Mouse (Mus musculus) MEL (cell line): ENCODE measurements around the gene Gtpbp8. TPM values are rescaled to one million over a fixed set of nuclear protein-coding genes. Genes with fewer than 3 reads are reported as not detected.

Source experiments
- DNase-seq: peaks from one replicate; pipeline ENCODE4 v3.0.0; 2011; ENCODE audit warnings: low read depth, low spot score
- H3K27ac ChIP-seq: 2 replicates; pipeline ENCODE4 v1.5.1; 2012; ENCODE audit warnings: low read depth, mild to moderate bottlenecking, control low read depth, low read length, moderate library complexity; ENCODE audit not compliant: control insufficient read depth
- H3K27me3 ChIP-seq, 2 experiments: fragments of 150-350 bp in 1 of 2; sonication (generic) in 1 of 2; 2 replicates each; pipeline ENCODE4 v1.6.1; 2012; ENCODE audit warnings: low read length in 2 of 2, mild to moderate bottlenecking in 2 of 2, improper control_type of control experiment in 1 of 2, moderate library complexity in 1 of 2; ENCODE audit not compliant: insufficient read depth in 2 of 2, control insufficient read depth in 1 of 2
- H3K36me3 ChIP-seq, 2 experiments: 2 replicates each; pipeline ENCODE4 v1.6.1; 2012 to 2014; ENCODE audit warnings: low read length in 2 of 2, improper control_type of control experiment in 1 of 2, inconsistent platforms in 1 of 2, mild to moderate bottlenecking in 1 of 2; ENCODE audit not compliant: insufficient read depth in 2 of 2, control insufficient read depth in 1 of 2
- H3K4me1 ChIP-seq, 2 experiments: fragments of 150-350 bp in 1 of 2; sonication (generic) in 1 of 2; 2 replicates each; pipeline ENCODE4 v1.6.1; 2012; ENCODE audit warnings: low read length in 2 of 2, improper control_type of control experiment in 1 of 2, mild to moderate bottlenecking in 1 of 2; ENCODE audit not compliant: insufficient read depth in 2 of 2, control insufficient read depth in 1 of 2
- H3K4me3 ChIP-seq, 2 experiments: fragments of 150-350 bp in 1 of 2; sonication (generic) in 1 of 2; 2 replicates each; pipeline ENCODE4 v1.5.1; 2012; ENCODE audit warnings: low read depth in 2 of 2, low read length in 2 of 2, mild to moderate bottlenecking in 2 of 2, moderate library complexity in 2 of 2, control low read depth in 1 of 2, improper control_type of control experiment in 1 of 2; ENCODE audit not compliant: control insufficient read depth in 1 of 2, insufficient read depth in 1 of 2
- H3K79me2 ChIP-seq: 2 replicates; pipeline ENCODE4 v1.6.1; 2012; ENCODE audit warnings: mild to moderate bottlenecking, low read length, moderate library complexity; ENCODE audit not compliant: control insufficient read depth, poor library complexity, insufficient read depth
- H3K9ac ChIP-seq: 2 replicates; pipeline ENCODE4 v1.6.1; 2012; ENCODE audit warnings: low read depth, mild to moderate bottlenecking, control low read depth, low read length, moderate library complexity; ENCODE audit not compliant: control insufficient read depth, poor library complexity, severe bottlenecking
- H3K9me3 ChIP-seq: fragments of 150-350 bp; sonication (generic); replicated peaks from 2 replicates; pipeline ENCODE4 v1.6.1; 2012; ENCODE audit warnings: mild to moderate bottlenecking, low read length, improper control_type of control experiment, moderate library complexity; ENCODE audit not compliant: insufficient read depth
- CHD1 ChIP-seq: IDR thresholded peaks from 2 replicates; pipeline ENCODE4 v1.6.1; 2012; ENCODE audit warnings: low read depth, mild to moderate bottlenecking, inconsistent platforms, low read length, improper control_type of control experiment
- CHD2 ChIP-seq: IDR thresholded peaks from 2 replicates; pipeline ENCODE4 v1.6.1; 2011; ENCODE audit warnings: low read length, improper control_type of control experiment
- ELF1 ChIP-seq: IDR thresholded peaks from 2 replicates; pipeline ENCODE4 v1.6.1; 2014; ENCODE audit warnings: low read depth, mild to moderate bottlenecking, inconsistent platforms, low read length, improper control_type of control experiment, moderate library complexity
- EP300 ChIP-seq, 2 experiments: IDR thresholded peaks; 2 replicates each; pipeline ENCODE4 v1.6.1; 2011; ENCODE audit warnings: improper control_type of control experiment in 2 of 2, low read length in 2 of 2, low read depth in 1 of 2, mild to moderate bottlenecking in 1 of 2
- HCFC1 ChIP-seq: IDR thresholded peaks from 2 replicates; pipeline ENCODE4 v1.6.1; 2012; ENCODE audit warnings: low read depth, mild to moderate bottlenecking, inconsistent platforms, low read length, improper control_type of control experiment, moderate library complexity
- KAT2A ChIP-seq: conservative IDR thresholded peaks from 2 replicates; pipeline ENCODE4 v1.6.1; 2012; ENCODE audit warnings: low read depth, low read length, improper control_type of control experiment, inconsistent platforms
- MAX ChIP-seq: IDR thresholded peaks from 2 replicates; pipeline ENCODE4 v1.6.1; 2011; ENCODE audit warnings: low read length, improper control_type of control experiment
- MAZ ChIP-seq: IDR thresholded peaks from 2 replicates; pipeline ENCODE4 v1.6.1; 2012; ENCODE audit warnings: low read depth, mild to moderate bottlenecking, inconsistent platforms, low read length, improper control_type of control experiment
- MXI1 ChIP-seq: IDR thresholded peaks from 2 replicates; pipeline ENCODE4 v1.6.1; 2011; ENCODE audit warnings: mild to moderate bottlenecking, low read depth, low read length, improper control_type of control experiment
- MYB ChIP-seq: IDR thresholded peaks from 2 replicates; pipeline ENCODE4 v1.6.1; 2011; ENCODE audit warnings: mild to moderate bottlenecking, low read depth, low read length, improper control_type of control experiment
- MYC ChIP-seq: IDR thresholded peaks from 2 replicates; pipeline ENCODE4 v1.6.1; 2011; ENCODE audit warnings: low read depth, mild to moderate bottlenecking, low read length, improper control_type of control experiment, moderate library complexity
- NELFE ChIP-seq: IDR thresholded peaks from 2 replicates; pipeline ENCODE4 v1.6.1; 2011; ENCODE audit warnings: low read depth, low read length, improper control_type of control experiment
- POLR2A ChIP-seq, 2 experiments: IDR thresholded peaks; 2 replicates each; pipeline ENCODE4 v1.6.1; 2011 to 2012; ENCODE audit warnings: low read length in 2 of 2, mild to moderate bottlenecking in 2 of 2, control low read depth in 1 of 2, improper control_type of control experiment in 1 of 2, low read depth in 1 of 2, moderate library complexity in 1 of 2; ENCODE audit not compliant: control insufficient read depth in 1 of 2, insufficient read depth in 1 of 2, poor library complexity in 1 of 2
- SIN3A ChIP-seq: IDR thresholded peaks from 2 replicates; pipeline ENCODE4 v1.6.1; 2012; ENCODE audit warnings: low read length, improper control_type of control experiment, inconsistent platforms
- TBP ChIP-seq: IDR thresholded peaks from 2 replicates; pipeline ENCODE4 v1.8.0; 2011; ENCODE audit warnings: low read depth, low read length, improper control_type of control experiment
- TCF12 ChIP-seq: IDR thresholded peaks from 2 replicates; pipeline ENCODE4 v1.6.1; 2014; ENCODE audit warnings: low read depth, mild to moderate bottlenecking, inconsistent platforms, low read length, improper control_type of control experiment, moderate library complexity
- UBTF ChIP-seq: IDR thresholded peaks from 2 replicates; pipeline ENCODE4 v1.6.1; 2012; ENCODE audit warnings: low read depth, mild to moderate bottlenecking, inconsistent platforms, low read length, improper control_type of control experiment, moderate library complexity, borderline replicate concordance; ENCODE audit not compliant: insufficient read depth
- USF1 ChIP-seq: IDR thresholded peaks from 2 replicates; pipeline ENCODE4 v1.6.1; 2014; ENCODE audit warnings: low read depth, mild to moderate bottlenecking, inconsistent platforms, low read length, improper control_type of control experiment, moderate library complexity
- USF2 ChIP-seq, 2 experiments: IDR thresholded peaks; 2 replicates each; pipeline ENCODE4 v1.6.1; 2011 to 2012; ENCODE audit warnings: improper control_type of control experiment in 2 of 2, low read length in 2 of 2, borderline replicate concordance in 1 of 2, inconsistent platforms in 1 of 2, low read depth in 1 of 2, mild to moderate bottlenecking in 1 of 2; ENCODE audit not compliant: insufficient read depth in 1 of 2
- ZC3H11A ChIP-seq: IDR thresholded peaks from 2 replicates; pipeline ENCODE4 v1.6.1; 2012; ENCODE audit warnings: low read depth, mild to moderate bottlenecking, inconsistent platforms, low read length, improper control_type of control experiment
- ZKSCAN1 ChIP-seq: IDR thresholded peaks from 2 replicates; pipeline ENCODE4 v1.6.1; 2012; ENCODE audit warnings: low read depth, mild to moderate bottlenecking, inconsistent platforms, low read length, improper control_type of control experiment, moderate library complexity
- ZNF384 ChIP-seq: IDR thresholded peaks from 2 replicates; pipeline ENCODE4 v1.6.1; 2012; ENCODE audit warnings: low read depth, mild to moderate bottlenecking, inconsistent platforms, low read length, improper control_type of control experiment
- polyA plus RNA-seq, 2 experiments: library from polyadenylated mRNA; stranded (reverse) in 1 of 2; unstranded in 1 of 2; fragments of >175 nt in 1 of 2; fragments of >200 nt in 1 of 2; gene quantifications; 2 replicates each; pipeline versions ENCODE4 v1.2.1 to v1.2.4; 2012; ENCODE audit warnings: low replicate concordance in 2 of 2, low read depth in 1 of 2; ENCODE audit not compliant: insufficient read length in 2 of 2, insufficient read depth in 1 of 2, missing spikeins in 1 of 2
- total RNA-seq: library from RNA; depleted of rRNA; stranded (reverse); fragments of 300-350 nt; gene quantifications from 2 replicates; pipeline ENCODE4 v1.2.3, GENCODE M21; 2012; rRNA removed

The Gtpbp8 gene
- total RNA-seq: 10.1 and 14.4 TPM in 2 replicates
- 10 to 100 TPM in 1 of 2 experiments, not detected in 1; 10.7 TPM for polyA plus RNA-seq

GRCm38 (mm10) chr16:44745866-44746562, at the start of gene Gtpbp8:
Gene Gtpbp8 (minus strand): TSS chr16:44746363.
- Histone ChIP-seq H3K4me1 (peaks cover 2 to 11% of the 10 kb centered on the region in 2 experiments), H3K27me3 (no peaks in the 10 kb centered on the region), H3K36me3 (peaks cover 0 to 23% of the 10 kb centered on the region in 2 experiments; a peak in 3 of 4 replicates), H3K79me2 (peaks cover 20% of the 10 kb centered on the region), H3K9ac (peak within 1 kb of the TSS; percentile 96), H3K4me3 (peak within 1 kb of the TSS; percentile 84 to 98), H3K9me3 (no peaks in the 10 kb centered on the region), H3K27ac (peak within 1 kb of the TSS; percentile 92)
- peak; percentile 92 for DNase-seq
- TF ChIP-seq CHD2: no peak
- TF ChIP-seq KAT2A: peak; percentile 93
- TF ChIP-seq ELF1: peak; percentile 55
- no peak for TF ChIP-seq CHD1
- TF ChIP-seq SIN3A: peak; percentile 97
- peak; percentile 75; the same call in 1 of the 2 replicates for TF ChIP-seq NELFE
- TF ChIP-seq HCFC1: peak; percentile 99
- TF ChIP-seq UBTF: no peak; the same call in 1 of the 2 replicates
- peak; percentile 90 for TF ChIP-seq TBP
- no peak for TF ChIP-seq ZC3H11A
- TF ChIP-seq ZNF384: no peak
- TF ChIP-seq MAX: peak; percentile 14; the same call in 1 of the 2 replicates
- TF ChIP-seq USF2 (IDR thresholded peaks at IDR 0.05; ENCODE audit: borderline replicate concordance in 1 of 2, insufficient read depth in 1 of 2, low read depth in 1 of 2, low read length in 2 of 2): no peak
- peak; percentile 43; the same call in 1 of the 2 replicates for TF ChIP-seq MYC
- TF ChIP-seq POLR2A (IDR thresholded peaks at IDR 0.05; ENCODE audit: control insufficient read depth in 1 of 2, insufficient read depth in 1 of 2, low read depth in 1 of 2, low read length in 2 of 2, poor library complexity in 1 of 2): peak; percentile 75 to 88; a peak in 3 of 4 replicates
- TF ChIP-seq ZKSCAN1: no peak
- no peak; a peak in 1 of 4 replicates for TF ChIP-seq EP300 (IDR thresholded peaks at IDR 0.05; ENCODE audit: low read depth in 1 of 2, low read length in 2 of 2)
- no peak; the same call in 1 of the 2 replicates for TF ChIP-seq USF1
- peak; percentile 4; the same call in 1 of the 2 replicates for TF ChIP-seq MXI1
- TF ChIP-seq MAZ: no peak
- TF ChIP-seq TCF12: peak; percentile 57
- TF ChIP-seq MYB: no peak
